Mouse (Mus musculus) stomach, embryonic 14.5 days (tissue): ENCODE results near the gene Hspb2. TPM values are rescaled to one million over a fixed set of nuclear protein-coding genes. Genes with fewer than 3 reads are reported as not detected.

Experiments used
- ATAC-seq: fragments of 200-750 bp; cut with Nextera tagmentation; 2 replicates; pipeline ENCODE4 v1.8.0; 2017; ENCODE audit warnings: low read depth, moderate TSS enrichment; ENCODE audit not compliant: insufficient number of reproducible peaks, insufficient read depth, low FRiP score
- H3K27ac ChIP-seq: fragments of 300-500 bp; sonication (generic); 2 replicates; pipeline ENCODE4 v1.5.1; 2014; ENCODE audit warnings: mild to moderate bottlenecking, low read length, moderate library complexity, mixed read lengths
- H3K27me3 ChIP-seq: fragments of 300-500 bp; sonication (generic); 2 replicates; pipeline ENCODE4 v1.6.1; 2014; ENCODE audit warnings: low read length, control low read depth, mixed read lengths; ENCODE audit not compliant: control insufficient read depth, insufficient read depth
- H3K36me3 ChIP-seq: fragments of 300-500 bp; sonication (generic); 2 replicates; pipeline ENCODE4 v1.6.1; 2014; ENCODE audit warnings: mild to moderate bottlenecking, control low read depth, low read length, moderate library complexity, mixed read lengths; ENCODE audit not compliant: control insufficient read depth, insufficient read depth
- H3K4me1 ChIP-seq: fragments of 300-500 bp; sonication (generic); 2 replicates; pipeline ENCODE4 v1.6.1; 2014; ENCODE audit warnings: low read length, control low read depth, mixed read lengths; ENCODE audit not compliant: control insufficient read depth, insufficient read depth
- H3K4me2 ChIP-seq: fragments of 300-500 bp; sonication (generic); replicated peaks from 2 replicates; pipeline ENCODE4 v1.6.1; 2014; ENCODE audit warnings: low read depth, low read length, control low read depth
- H3K4me3 ChIP-seq: fragments of 300-500 bp; sonication (generic); 2 replicates; pipeline ENCODE4 v1.5.1; 2014; ENCODE audit warnings: low read depth, low read length, control low read depth
- H3K9ac ChIP-seq: fragments of 300-500 bp; sonication (generic); replicated peaks from 2 replicates; pipeline ENCODE4 v1.6.1; 2014; ENCODE audit warnings: low read depth, mild to moderate bottlenecking, control low read depth, low read length, moderate library complexity, mixed read lengths
- H3K9me3 ChIP-seq: fragments of 300-500 bp; sonication (generic); 2 replicates; pipeline ENCODE4 v1.6.1; 2016; ENCODE audit warnings: low read depth, low read length, control low read depth; ENCODE audit not compliant: control insufficient read depth
- WGBS: fragments of 180-500 bp; shearing (Covaris S2); extraction: QIAGEN DNeasy Blood & Tissue Kit; methylation state at CpG from one replicate; pipeline ENCODE4 v1.1.7; 2014; 5-methylcytosine and 5-hydroxymethylcytosine counted together
- polyA plus RNA-seq: library from polyadenylated mRNA; unstranded; fragments of >200 nt; fragmentation: Nextera tagmentation; extraction: Ambion mirVana; gene quantifications from 2 replicates; pipeline ENCODE4 v1.2.1, GENCODE M21; 2014

Gene Hspb2
- polyA plus RNA-seq, 1 experiment from 2014 or later, result 1.5 TPM

DNA sequence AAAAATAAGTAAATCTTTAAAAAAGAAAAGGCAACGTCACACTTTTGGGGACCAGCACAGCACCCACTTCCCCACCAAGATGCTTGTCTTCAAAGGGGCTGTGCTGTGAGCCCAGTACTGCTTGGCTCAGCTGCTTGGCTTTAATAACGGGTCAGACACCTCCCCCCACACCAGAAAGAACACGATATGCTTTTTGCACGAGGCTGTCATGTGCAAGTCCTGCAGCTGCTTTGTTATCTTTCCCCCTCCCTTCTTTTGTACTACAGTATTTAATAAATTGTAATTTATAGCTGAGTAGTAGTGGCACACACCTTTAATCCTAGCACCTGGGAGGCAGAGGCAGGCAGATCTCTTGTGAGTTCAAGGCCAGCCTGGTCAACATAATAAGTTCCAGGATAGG, 33.3 kb downstream of the Hspb2 start:
- ATAC-seq, result no peak
- no peak overlapping the region for H3K9ac ChIP-seq
- 73% methylated on average over 4 of the region's 4 CpGs for WGBS

DNA sequence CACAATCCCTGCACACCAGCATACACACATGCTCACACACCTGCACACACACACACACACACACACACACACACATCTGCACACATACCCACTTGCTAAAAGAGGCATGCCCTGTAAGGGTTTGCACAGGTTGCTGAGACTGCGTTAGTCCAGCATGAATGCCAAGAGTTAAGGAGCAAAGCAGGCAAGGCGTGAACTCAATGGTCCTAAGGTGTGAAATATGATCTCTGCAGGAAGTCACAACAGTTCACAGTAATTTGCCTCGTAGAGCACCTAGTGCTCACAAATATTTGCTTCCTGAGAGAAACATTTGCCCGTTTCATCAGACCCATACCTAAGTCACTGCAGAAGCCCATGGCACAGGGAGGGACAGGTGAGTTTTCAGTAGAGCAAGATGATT, 38.0 kb downstream of the Hspb2 start:
- Histone ChIP-seq H3K9me3 (no peaks in the 10 kb centered on the region), H3K27ac (no peak overlapping the region), H3K4me2 (no peak overlapping the region), H3K36me3 (no peaks in the 10 kb centered on the region), H3K27me3 (no peaks in the 10 kb centered on the region), H3K4me1 (no peaks in the 10 kb centered on the region), H3K4me3 (no peak overlapping the region), H3K9ac (no peak overlapping the region)
- 41% methylated on average over 4 of the region's 4 CpGs for WGBS
- ATAC-seq, result no peak

More for the DNA sequence above, 33.3 kb downstream of the Hspb2 start:
- no peaks in the 10 kb centered on the region for H3K27me3 ChIP-seq
- H3K4me3 ChIP-seq, result no peak overlapping the region
- H3K4me2 ChIP-seq, result no peak overlapping the region
- peaks cover 11% of the 10 kb centered on the region; the same call in 1 of the 2 replicates for H3K4me1 ChIP-seq
- H3K27ac ChIP-seq, result no peak overlapping the region
- no peaks in the 10 kb centered on the region for H3K36me3 ChIP-seq
- no peaks in the 10 kb centered on the region for H3K9me3 ChIP-seq

DNA sequence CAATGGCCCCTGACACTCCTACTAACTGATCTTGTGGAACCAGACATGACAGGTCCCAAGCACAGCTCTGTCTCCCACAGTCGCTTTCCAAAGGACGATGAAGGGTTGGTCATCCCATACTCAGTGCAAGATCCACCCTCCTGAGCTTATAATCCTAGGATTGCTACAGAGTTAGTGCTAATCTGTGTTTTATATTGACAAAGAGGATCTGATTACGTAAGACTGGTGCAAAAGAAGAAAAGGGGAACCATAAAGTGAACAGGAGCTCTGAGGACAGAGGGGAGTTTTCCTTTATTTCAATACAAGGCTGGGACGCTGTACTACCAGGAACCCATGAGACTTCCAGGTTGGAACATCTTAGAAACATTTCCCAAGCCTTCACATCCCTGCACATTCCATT, 40.8 kb downstream of the Hspb2 start:
- Histone ChIP-seq H3K36me3 (no peaks in the 10 kb centered on the region), H3K9me3 (no peaks in the 10 kb centered on the region), H3K4me2 (no peak overlapping the region), H3K27ac (no peak overlapping the region), H3K27me3 (no peaks in the 10 kb centered on the region), H3K4me1 (no peaks in the 10 kb centered on the region), H3K9ac (no peak overlapping the region), H3K4me3 (no peak overlapping the region)
- WGBS, result 83% methylated on average over 4 of the region's 4 CpGs
- ATAC-seq, result no peak

DNA sequence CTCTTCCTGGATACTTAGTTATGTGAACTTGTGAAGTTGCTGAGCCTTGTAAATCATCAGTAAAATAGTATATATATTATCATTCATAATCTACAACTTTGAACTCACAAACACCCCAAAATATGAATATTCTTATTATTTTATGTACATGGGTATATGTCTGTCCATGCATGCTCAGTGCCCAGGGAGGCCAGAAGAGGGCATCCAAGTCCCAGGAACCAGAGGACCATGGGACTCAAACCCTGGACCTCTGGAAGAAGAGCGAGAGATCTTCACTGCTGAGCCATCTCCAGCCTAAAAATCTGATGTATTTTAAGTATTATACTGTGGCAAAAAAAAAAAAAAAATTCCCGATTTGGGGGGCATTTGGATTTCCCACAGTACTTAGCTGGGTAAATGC, 43.0 kb downstream of the Hspb2 start:
- WGBS, result 30% methylated on average over 2 of the region's 2 CpGs
- H3K4me3 ChIP-seq, result no peak overlapping the region
- no peak overlapping the region for H3K4me2 ChIP-seq
- no peaks in the 10 kb centered on the region for H3K36me3 ChIP-seq
- no peaks in the 10 kb centered on the region for H3K4me1 ChIP-seq
- no peaks in the 10 kb centered on the region for H3K9me3 ChIP-seq
- no peak for ATAC-seq
- no peaks in the 10 kb centered on the region for H3K27me3 ChIP-seq
- H3K27ac ChIP-seq, result no peak overlapping the region
- H3K9ac ChIP-seq, result no peak overlapping the region

DNA sequence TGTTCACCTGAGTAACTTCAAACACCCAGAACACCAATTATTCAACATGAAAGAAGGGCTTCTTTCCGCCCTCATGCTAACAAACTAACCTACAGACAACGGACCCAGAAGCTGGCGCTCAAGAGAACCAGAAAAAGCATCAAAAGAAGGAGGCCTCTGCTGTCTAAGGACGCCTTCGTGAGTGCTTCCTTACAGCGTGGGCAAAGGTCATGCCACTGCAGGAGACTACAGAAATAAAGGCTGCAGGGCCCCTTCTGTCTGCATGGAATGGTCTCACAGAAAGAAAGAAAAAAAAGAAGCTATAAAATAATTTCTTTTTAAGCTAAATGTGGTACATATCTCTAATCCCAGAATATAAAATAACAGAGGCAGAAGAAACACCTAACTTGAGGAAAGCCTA, 47.2 kb downstream of the Hspb2 start:
- no peaks in the 10 kb centered on the region for H3K36me3 ChIP-seq
- H3K4me1 ChIP-seq, result no peaks in the 10 kb centered on the region
- no peak for ATAC-seq
- no peak overlapping the region for H3K27ac ChIP-seq
- no peak overlapping the region for H3K9ac ChIP-seq
- no peaks in the 10 kb centered on the region for H3K27me3 ChIP-seq
- H3K4me2 ChIP-seq, result no peak overlapping the region
- WGBS, result 60% methylated on average over 6 of the region's 6 CpGs
- no peak overlapping the region for H3K4me3 ChIP-seq
- no peaks in the 10 kb centered on the region for H3K9me3 ChIP-seq

Other genes starting within 250 kb of the Hspb2 start
- gene Pts, start 223.6 kb downstream of the Hspb2 start, polyA plus RNA-seq, result 96.7 and 99.4 TPM in 2 replicates
- gene Il18, start 197.5 kb downstream of the Hspb2 start, polyA plus RNA-seq, result 7.9 and 9.1 TPM in 2 replicates
- gene Bco2, start 197.2 kb downstream of the Hspb2 start, polyA plus RNA-seq, result 0.26 and 0.42 TPM in 2 replicates
- gene Tex12, start 191.0 kb downstream of the Hspb2 start, polyA plus RNA-seq, result not detected in 2 replicates
- 295 and 307 TPM in 2 replicates for gene Sdhd, start 148.5 kb downstream of the Hspb2 start, polyA plus RNA-seq
- gene Timm8b, start 148.4 kb downstream of the Hspb2 start, polyA plus RNA-seq, result 272 and 288 TPM in 2 replicates
- 4.7 and 5.4 TPM in 2 replicates for gene Pih1d2, start 135.0 kb downstream of the Hspb2 start, polyA plus RNA-seq
- gene Nkapd1, start 134.9 kb downstream of the Hspb2 start, polyA plus RNA-seq, result 26.2 and 29.5 TPM in 2 replicates
- gene Dlat, start 92.6 kb downstream of the Hspb2 start, polyA plus RNA-seq, result 47.9 and 51.5 TPM in 2 replicates
- 11.4 and 12.7 TPM in 2 replicates for gene Dixdc1, start 12.8 kb downstream of the Hspb2 start, polyA plus RNA-seq
- 12.3 and 13.0 TPM in 2 replicates for gene 2310030G06Rik, start 5.8 kb downstream of the Hspb2 start, polyA plus RNA-seq
- 43.7 and 47.9 TPM in 2 replicates for gene Cryab, start 1.0 kb downstream of the Hspb2 start, polyA plus RNA-seq
- 13.7 and 14.0 TPM in 2 replicates for gene Fdxacb1, start 15.9 kb upstream of the Hspb2 start, polyA plus RNA-seq
- 38.9 and 46.1 TPM in 2 replicates for gene Alg9, start 22.7 kb upstream of the Hspb2 start, polyA plus RNA-seq
- gene 1110032A03Rik, start 23.2 kb upstream of the Hspb2 start, polyA plus RNA-seq, result 34.4 and 37.8 TPM in 2 replicates
- gene Ppp2r1b, start 92.9 kb upstream of the Hspb2 start, polyA plus RNA-seq, result 73.1 and 77.7 TPM in 2 replicates